Mouse (Mus musculus) bone marrow macrophage, adult 2 months (primary cell): ENCODE results near the gene Zbtb4.

Experiments used
- CTCF ChIP-seq: IDR thresholded peaks from 2 replicates; pipeline ENCODE4 v1.5.1; 2012; ENCODE audit warnings: low read depth, mild to moderate bottlenecking, low read length, moderate library complexity
- POLR2A ChIP-seq: IDR thresholded peaks from 2 replicates; pipeline ENCODE4 v1.6.1; 2012; ENCODE audit warnings: mild to moderate bottlenecking, low read depth, low read length, borderline replicate concordance

DNA sequence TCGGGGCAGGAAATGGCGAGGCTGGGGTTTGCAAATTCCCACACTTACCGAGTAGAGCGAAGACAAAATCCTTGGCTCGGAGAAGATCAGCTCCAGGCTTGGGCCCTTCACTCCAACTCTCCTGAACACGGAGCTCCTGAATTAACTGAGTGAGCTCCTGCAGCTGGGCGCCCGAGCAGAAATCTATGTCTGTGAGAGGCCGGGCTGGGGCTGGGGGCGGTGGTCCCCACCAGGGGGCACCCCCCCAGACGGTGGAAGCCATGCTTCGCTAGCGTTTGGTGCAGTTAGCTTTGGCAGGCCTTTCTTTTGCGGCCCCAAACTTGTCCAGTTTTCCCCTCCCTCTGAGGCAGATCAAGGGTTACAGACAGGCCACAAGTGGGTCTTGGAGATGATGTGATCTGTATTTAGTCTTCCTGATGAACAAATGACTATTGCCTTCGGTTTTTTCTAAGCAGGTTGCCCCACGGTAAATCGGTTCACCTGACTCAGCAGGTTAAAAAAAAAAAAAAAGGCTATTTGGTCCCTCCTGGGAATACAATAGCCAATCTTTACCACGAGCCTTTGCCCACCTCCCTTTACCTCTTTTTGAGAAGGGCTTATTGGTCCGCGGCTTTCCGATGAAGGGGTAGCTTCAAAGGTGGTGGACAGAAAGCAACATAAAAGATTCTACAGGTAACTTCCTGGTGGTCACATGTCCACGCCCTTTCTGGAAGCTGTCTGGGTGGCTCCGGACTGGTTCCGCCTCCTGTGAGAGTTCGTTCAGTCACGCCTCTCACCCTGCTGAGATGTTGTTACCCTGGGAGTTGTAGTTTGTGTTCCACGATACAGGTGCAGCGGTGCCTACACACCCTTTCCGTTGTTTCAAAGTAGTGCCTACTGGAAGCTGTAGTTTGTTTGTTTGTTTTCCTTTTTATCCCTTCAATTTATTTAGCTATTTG, 39.5 kb downstream of the Zbtb4 start, which contains the start of gene Tmem102:
- TF ChIP-seq CTCF (no peak), POLR2A (no peak)
